Mouse (Mus musculus): ENCODE data around the gene Ttc39b.
A peak's percentile ranks its signal among the peaks of the same experiment; 100 is the strongest.

Ttc39b gene

DNA sequence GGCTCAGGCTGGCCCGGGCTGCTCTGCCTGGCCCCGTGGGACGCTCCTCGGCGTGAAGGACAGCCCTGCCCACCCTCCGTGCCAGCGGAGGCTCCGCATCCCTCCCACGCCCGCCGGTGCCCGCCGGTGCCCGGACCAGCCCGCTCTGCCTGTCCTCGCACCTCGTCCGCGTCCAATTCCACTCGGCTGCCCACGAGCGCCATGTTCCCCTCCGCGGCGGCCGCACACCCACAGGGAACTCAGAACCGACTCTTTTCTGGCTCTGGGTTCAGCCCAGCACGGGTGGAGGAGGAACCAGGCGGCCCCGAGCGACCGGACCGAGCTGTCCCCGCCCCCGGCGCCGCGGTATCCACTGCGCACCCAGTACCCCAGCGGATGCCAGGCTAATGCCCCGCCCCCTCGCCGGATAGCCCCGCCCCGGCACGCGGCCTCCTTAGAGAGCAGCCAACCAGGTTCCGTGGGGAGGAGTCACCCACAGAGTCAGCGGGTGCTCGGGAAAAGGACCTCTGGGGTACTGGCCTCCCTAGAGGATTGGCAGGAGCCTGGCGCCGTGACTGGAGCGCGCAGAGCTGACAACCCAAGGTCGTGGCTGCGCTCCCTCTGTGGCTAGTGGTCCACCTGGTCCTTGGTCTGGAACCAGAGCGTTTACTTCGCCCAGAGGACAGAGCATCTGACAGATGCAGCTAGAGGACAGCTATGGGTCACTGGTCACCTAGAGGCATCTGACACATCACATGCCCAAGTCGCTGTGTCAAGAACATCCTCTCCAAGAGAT, at the start of gene Ttc39b:
Gene Ttc39b, minus strand, starts transcription at position 346 of the 775 bp plus-strand sequence.
- peak; percentile 89 for ATAC-seq (ENCODE audit: insufficient number of reproducible peaks, low FRiP score, low TSS enrichment)

DNA sequence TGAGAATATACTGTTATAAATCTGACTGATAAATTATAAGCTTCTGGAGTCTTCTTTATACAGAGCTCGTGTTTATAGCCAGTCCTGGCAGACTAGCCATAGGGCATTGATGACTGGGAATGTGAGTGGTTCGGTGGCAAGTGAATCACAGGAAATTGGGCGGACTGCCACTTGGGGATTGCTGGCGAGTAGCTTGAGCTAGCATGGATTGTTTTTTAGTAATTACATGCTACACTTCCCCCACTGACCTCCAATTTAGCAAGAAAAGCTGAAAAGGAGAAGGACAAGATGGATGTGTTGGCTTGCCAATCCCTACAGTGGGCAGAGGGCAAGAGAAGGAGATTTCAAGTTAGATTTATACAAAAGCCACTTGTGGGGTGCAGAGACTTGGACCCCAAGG, 49.3 kb upstream of the Ttc39b start:
- ATAC-seq (ENCODE audit: insufficient number of reproducible peaks, low FRiP score, low TSS enrichment): no peak

DNA sequence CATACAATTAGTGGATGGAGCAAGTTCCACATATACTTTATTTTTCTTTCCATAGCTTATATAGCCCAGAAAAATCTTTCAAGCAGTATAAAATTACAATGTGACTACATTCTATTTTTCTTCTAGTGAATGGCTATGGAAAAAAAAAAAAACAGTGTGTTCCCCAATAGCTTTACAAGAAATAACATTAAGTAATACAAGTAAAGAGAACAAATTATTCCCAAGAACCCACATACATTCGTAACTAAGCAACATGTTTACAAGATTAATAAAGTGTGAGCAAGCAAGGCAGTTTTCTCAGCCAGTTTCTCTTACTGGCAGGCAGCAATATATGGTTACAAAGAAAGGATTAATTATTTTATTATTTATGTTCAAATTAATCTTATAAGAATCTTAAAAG, 33.7 kb upstream of the Ttc39b start:
- ATAC-seq (ENCODE audit: insufficient number of reproducible peaks, low FRiP score, low TSS enrichment): no peak

DNA sequence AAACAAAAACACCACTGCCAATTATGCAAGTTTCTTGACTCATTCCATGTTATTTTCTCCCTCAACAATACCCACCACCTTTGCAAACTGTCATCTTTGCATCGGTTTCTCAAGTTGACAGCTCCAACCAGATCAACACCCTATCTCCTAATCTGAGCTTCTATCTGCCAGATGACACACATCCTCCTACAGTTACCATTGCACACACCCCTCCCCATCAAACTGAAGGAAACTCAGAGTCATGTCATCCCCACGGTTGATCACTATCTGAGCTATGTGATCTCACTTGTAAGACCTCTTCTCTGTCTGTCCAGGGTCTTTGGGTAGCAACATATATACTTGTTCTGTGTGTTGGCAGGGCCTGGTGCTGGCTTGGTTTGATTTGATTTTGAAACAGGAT, 30.7 kb upstream of the Ttc39b start:
- no peak for ATAC-seq (ENCODE audit: insufficient number of reproducible peaks, low FRiP score, low TSS enrichment)

DNA sequence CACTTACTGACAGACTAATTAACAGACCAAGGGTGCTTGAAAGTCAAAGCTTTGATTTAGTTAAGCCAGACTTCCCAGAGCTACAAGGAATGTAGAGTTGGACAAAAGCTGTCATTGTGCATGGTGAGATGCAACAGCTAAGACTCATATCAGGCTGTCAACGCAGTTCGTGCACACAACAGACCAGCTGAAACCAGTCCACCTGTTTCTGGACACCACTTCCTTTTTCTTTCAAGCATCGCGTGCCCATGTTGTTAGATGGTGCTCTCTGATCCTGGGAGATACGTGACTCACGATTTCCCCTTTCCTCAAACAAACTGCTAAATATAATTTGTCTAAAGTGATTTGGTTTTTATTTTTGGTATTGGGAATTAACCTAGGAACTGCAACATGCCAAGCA, 29.9 kb upstream of the Ttc39b start:
- ATAC-seq (ENCODE audit: insufficient number of reproducible peaks, low FRiP score, low TSS enrichment): no peak

DNA sequence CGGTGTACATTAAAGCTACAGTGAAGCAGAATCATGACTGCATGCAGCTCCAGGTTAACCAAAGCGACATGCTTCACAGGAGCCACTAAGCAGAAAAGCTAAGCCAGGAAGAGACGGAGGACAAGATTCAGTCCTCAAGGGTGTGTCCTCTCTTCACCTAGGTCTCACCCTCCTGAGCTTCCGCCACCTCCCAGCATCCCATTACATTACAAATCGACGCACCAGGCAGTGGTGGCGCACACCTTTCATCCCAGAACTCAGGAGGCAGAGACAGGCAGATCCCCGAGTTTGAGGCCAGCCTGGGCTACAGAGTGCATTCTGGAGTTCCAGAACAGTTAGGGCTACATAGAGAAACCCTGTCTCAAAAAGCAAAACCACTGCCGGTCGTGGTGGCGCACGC, 29.2 kb upstream of the Ttc39b start:
- no peak for ATAC-seq (ENCODE audit: insufficient number of reproducible peaks, low FRiP score, low TSS enrichment)

DNA sequence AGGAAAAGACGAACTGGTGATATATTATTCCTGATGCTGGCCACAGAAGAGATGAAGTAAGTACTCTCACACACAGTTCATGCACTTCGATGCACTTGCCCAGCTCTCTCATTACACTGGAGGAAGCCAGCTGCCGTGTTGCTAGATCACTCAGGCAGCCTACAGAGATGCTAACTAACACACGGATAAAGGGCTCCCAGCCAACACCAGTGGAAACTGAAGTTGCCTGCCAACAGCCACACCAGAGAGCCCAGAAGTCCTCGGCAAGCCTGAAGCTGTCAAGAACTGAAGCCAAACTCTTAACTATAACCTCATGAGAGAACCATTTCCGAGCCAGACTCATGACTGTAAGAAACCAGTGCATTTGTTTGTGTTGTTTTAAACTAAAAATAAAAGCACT, 26.7 kb upstream of the Ttc39b start:
- peak; percentile 86 for ATAC-seq (ENCODE audit: insufficient number of reproducible peaks, low FRiP score, low TSS enrichment)

DNA sequence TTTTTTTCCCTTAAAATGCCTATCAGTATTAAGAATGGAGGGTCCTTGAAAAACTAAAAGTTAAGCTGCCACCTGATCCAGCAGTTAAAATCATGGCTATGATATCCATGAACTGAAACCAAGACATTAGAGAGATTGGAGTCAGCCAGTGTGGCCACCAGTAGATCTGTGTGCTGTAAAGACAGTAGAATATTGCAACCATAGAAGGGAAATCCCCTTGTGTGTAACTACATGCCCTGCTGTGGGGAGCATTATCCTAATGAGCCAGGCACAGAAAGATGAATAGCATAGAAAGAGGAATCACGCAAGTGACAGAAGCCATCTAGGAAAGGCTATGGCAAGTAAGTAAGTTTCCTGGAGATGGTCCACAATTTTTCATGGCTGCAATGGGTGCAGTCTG, 24.9 kb upstream of the Ttc39b start:
- ATAC-seq (ENCODE audit: insufficient number of reproducible peaks, low FRiP score, low TSS enrichment): no peak

DNA sequence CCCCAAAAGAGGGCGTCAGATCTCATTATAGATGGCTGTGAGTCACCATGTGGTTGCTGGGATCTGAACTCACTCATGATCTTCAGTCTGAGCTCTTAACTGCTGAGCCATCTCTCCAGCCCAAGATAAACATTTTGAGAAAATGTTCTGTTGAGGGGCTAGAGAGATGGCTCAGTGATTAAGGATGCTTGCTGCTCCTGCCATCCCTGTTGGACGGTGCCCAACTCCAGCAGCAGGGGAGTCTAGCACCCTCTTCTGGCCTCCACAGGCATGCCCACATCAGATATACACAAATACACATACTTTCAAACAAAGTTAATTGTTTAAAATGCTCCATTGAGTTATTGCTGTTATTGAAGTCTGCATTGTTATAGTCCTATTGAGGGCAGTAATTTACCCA, 19.8 kb upstream of the Ttc39b start:
- no peak for ATAC-seq (ENCODE audit: insufficient number of reproducible peaks, low FRiP score, low TSS enrichment)

DNA sequence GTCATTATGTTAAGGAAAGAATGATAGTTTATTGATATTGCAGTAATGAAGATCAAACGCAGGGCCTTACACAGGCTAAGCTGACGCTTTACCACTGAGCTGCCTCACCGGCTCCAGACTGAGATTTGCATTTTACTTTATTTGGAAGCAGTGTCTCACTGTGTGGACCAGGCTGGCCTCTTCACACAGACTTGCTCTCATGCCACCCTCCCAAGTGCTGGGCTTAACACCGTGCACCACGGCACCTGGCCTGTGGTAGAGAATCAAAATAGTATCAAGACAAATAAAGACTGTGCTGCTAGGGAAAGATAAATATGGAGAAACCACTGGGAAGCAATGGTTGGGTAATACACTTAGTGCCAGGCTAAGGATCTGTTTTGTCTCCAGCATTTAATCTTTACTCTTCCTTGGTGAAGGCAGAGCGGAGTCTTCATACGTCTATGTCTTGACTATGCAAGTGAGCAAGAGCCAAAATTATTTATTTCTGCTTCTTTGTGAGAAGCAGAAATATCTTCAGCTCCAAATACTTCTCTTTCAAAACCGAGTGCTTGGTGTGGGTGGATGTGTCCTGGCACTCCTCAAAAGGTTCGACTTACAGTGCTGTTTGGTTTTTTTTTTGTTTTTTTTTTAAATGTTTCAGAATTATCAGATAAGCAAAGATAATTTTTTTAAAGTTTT, 19.2 kb upstream of the Ttc39b start:
- no peak for ATAC-seq (ENCODE audit: insufficient number of reproducible peaks, low FRiP score, low TSS enrichment)

DNA sequence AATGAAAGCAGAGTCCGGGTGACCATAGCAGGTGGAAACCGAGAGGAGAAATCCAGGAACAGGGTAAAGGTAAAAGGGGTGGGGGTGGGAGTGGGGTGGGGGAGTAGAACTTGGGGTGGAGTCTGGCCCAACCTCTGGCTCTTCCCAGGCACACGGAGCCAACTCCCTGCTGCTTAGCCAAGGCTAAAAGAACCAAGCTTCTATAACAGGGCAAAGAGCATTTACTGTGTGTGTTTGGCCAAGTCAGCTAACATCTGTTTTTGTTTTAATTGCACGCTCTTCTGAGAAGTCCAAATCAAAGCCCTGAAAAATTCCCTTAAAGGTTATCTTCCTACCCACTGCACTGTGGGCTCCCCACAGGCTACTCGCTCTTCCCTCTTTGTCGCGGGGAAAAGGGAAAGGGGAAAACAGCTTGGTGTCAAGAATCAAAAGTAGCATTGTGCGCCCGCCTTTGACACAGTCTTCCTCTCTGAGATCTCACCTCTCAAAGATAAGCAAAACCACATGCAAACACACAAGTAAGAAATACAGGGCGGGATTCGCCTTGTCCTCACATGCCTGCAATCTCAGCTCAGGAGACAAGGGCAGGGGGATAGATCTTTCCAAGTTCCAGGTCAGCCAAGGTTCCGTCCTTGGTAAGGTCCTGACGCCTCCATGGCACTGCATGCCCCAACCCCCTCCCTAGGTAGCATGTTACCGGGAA, 18.4 kb upstream of the Ttc39b start:
- ATAC-seq (ENCODE audit: insufficient number of reproducible peaks, low FRiP score, low TSS enrichment): no peak

DNA sequence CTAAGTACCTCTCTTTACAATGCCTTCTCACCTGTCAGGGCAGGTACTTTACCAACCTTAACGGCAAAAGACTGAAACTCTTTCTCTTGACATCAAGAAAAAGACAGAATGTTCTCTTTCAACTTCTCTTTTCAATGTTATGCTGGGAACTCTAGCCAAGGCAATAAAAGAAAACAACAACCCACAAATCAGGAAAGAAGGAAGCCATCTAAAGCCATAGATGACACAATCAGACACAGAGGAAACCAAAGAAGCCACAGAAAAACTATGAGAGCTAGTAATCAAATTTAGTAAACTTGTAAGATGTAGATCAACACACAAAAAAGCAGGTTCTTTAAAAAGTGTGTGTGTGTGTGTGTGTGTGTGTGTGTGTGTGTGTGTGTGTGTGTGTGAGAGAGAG, 15.3 kb upstream of the Ttc39b start:
- ATAC-seq (ENCODE audit: insufficient number of reproducible peaks, low FRiP score, low TSS enrichment): no peak

DNA sequence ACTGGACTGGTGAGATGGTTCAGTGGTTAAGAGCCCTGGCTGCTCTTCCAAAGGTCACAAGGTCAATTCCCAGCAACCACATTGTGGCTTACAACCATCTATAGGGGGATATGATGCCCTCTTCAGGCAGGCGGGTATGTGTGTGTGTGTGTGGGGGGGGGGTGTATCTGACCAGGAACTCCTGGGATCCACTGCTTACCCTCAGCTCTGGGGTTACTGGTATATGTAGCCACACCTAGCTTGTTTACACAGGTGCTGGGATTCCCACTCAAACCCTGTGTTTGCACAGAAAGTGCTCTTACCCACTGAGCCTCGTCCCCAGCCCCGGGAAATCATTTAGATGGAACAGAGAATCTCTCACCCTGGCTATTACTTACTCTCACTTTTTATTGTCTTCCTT, 13.7 kb upstream of the Ttc39b start:
- ATAC-seq (ENCODE audit: insufficient number of reproducible peaks, low FRiP score, low TSS enrichment): no peak

DNA sequence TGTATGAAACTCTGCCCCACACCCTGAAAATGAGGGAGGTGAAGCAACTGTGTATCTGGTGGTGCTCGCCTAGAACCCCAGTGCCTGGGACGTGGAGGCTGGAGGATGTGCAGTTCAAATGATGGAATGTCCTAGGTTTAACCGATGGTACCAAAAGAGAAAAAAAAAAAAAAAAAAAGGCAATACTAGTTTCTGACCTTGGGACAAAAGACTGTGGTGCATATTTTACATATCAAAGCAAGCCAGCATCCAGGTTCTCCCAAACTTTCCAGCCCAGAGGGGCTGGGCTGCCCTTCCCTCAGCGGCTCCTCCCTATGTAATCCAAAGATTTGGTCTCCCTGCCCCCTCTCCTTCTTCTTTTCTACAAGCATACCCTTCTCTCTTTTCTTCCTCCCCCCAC, 6.3 kb upstream of the Ttc39b start:
- no peak for ATAC-seq (ENCODE audit: insufficient number of reproducible peaks, low FRiP score, low TSS enrichment)

DNA sequence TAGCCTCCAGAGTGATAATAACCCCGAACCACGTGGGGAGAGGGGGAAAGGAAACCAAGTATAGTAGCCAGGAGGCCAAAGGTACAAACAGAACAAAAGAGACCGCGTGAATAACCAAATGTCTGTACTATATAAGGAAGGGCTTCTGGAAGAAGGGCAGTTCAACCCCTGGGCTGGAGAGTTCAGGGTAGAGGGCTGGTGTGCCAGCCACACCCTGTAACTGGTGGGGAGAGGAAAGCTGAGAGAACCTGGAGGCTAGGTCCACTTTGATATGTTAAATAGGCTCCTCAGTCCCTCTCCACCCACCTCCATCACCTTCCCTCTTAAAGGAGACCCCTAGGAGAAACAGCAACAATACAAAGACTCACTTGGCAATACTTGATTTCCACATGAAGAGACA, 5.6 kb upstream of the Ttc39b start:
- ATAC-seq (ENCODE audit: insufficient number of reproducible peaks, low FRiP score, low TSS enrichment): no peak

DNA sequence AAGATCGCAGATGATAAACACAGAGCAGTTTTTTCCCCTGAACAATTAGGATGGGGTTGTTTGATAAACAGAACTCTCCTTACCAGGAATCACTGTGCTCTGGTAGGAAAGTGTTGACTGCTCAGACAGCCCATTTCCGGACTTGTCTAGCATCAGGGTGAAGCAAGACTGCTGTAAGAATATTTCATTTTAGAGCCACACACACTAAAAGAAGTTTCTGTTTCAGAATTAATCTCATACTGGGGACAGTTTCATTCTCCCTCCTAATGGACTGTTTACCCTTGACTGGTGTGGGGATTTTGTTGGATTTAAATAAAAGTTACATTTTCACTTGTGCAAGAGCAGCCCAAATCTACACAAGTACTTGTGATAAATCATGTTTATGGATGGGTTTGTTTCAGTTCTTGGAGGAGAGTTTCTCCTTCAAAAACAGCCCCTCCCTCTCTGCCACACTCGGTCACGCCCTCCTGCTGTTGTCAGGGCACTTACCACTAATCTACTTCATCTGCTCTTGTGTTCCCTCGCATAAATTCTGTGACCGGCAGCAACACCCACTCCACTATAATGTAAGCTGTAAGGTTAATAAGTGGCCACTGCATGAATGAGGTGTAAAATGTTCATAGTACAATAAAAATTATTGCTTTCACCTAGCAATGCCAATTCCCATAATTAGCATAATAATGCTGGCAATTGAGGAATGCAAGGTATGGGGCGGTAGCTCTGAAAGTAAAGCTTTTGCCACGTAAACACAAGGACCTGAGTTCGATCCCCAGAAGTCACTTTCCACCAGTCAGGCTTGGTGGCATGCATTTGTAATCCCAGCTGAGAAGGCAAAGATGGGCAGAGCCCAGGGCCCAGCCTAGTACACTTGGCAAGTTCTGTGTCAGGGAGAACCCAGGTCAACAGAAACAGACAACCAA, 4.2 kb upstream of the Ttc39b start:
- ATAC-seq (ENCODE audit: insufficient number of reproducible peaks, low FRiP score, low TSS enrichment): no peak

DNA sequence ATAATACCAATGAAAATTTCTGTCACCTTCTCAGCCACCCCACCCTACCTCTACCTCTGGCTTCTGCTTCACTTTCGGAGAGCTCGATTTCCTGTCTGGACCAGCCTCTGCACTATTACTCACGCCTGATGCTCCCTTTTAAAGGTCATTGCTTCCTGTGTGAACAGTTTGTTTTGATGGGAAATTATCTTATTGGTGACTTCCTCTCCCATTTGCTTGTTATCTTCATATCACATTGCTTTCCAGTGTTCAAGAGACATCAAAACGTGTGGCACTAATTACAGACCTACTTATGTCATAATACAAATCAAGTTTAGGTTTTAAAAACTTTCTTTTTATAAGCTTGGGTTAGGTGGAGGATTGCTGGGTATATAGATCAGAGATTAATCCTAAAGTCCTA, 3.5 kb upstream of the Ttc39b start:
- no peak for ATAC-seq (ENCODE audit: insufficient number of reproducible peaks, low FRiP score, low TSS enrichment)

DNA sequence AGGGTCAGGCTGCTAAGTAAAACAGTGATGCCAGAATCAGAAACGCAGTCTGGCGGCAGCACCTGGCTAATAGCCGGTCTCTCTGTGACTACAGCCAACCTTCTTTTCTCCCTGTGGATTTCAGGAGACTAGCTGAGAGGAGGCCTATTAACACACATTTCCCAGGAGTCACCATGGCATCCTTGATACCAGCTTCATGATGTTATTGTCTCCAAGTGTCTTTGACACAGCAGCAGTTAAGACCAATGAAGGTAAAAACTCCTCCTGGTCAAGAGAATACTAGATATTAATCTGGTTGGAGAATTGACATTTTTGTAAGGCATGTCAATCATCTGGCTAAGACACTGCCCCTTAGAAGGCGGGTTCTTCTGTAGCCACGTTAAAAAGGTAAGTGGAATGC, 1.3 kb upstream of the Ttc39b start:
- ATAC-seq (ENCODE audit: insufficient number of reproducible peaks, low FRiP score, low TSS enrichment): no peak

DNA sequence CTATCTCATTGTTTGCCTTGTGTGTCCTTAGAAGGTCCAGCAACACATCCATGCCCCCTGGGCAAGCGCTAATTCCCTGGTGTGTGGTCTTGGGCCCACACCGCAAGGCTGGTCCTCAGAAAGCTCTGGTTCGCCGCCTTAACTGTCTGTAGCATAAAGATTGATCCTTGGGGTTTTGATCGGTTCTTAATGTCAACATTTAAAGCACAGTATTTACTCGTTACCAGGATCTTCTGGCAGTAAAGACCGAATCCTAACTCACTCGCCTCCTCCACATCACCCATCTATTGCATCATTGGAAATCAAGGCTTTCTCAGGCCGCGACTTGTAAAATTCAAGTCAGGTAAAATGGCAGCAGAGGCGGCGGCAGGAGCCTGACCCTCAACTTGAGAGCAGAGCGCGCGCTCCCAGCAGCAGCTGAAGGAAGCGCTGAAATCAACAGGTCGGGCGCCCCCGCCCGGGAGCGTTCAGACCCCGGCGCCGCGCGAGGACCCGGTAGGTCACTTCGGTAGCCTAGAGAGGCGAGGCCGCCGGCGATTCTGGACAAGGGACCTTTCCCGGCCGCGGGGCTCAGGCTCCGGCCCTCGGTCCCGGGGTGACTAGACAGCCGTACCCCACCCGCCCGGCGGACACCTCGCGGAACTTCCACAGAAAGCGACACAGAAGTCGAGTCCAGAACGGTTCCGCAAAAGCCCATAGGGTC, 703 bp downstream of the Ttc39b start:
- no peak; the same call in none of the 2 replicates for ATAC-seq (ENCODE audit: insufficient number of reproducible peaks, low FRiP score, low TSS enrichment)

DNA sequence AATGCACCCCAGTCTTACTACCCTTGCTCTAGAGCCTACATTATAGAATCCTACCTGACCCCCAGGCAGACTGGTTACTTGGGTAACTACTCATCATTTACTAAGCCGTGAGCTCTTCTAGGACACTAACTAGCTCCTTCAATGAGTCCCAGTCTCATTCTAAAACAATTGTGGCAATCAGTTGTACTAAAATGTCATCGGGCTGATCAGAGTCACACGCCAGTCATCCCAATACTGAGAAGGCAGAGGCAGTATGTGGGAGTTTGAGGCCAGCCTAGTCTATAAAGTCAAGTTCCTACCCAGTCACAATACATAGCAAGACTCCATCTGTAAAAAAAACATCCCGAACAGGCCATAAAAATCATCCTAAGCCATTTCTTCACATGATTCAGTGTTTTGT, 4.3 kb downstream of the Ttc39b start:
- ATAC-seq (ENCODE audit: insufficient number of reproducible peaks, low FRiP score, low TSS enrichment): no peak

All from cerebellum, adult (tissue).